Mouse (Mus musculus) spleen, adult 2 months (tissue): ENCODE data around the gene Mettl2.

Experiments
- CTCF ChIP-seq: fragments of 200-500 bp; IDR thresholded peaks from 2 replicates; pipeline ENCODE4 v1.5.1; 2011; ENCODE audit warnings: mild to moderate bottlenecking, inconsistent platforms; ENCODE audit not compliant: insufficient read depth, insufficient read length, insufficient replicate concordance; ENCODE audit errors: extremely low read depth
- POLR2A ChIP-seq: fragments of 200-500 bp; IDR thresholded peaks from 2 replicates; pipeline ENCODE4 v1.6.1; 2011; ENCODE audit warnings: low read depth, low read length, inconsistent platforms

DNA sequence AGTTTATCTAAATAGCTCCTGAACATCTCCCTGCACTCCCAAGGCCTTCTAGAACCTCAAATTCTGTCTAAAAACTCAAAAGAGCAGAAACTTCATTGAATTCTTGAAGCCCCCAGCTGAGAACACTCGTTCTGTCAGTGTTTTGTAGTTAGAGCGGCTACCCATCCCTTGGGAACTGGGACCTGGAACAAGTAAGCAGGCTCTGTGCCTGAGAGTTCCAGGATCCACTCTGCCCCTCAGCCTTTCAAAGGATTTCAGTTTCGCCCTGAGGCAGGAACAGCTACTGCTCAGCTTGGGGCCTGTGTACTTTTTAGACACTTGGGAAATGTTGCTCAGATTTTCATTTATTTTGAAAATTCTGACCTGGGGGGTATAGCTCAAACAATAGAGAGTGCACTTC is 20.4 kb downstream of the Mettl2 start, which contains the start of gene Gm10842:
- no peak for TF ChIP-seq POLR2A
- no peak for TF ChIP-seq CTCF
